Mouse (Mus musculus): ENCODE measurements around the gene Cyp2d11. TPM values are rescaled to one million over a fixed set of nuclear protein-coding genes. Genes with fewer than 3 reads are reported as not detected.

The Cyp2d11 gene
- polyA plus RNA-seq, 1 experiment from 2014 or later, result not detected

DNA sequence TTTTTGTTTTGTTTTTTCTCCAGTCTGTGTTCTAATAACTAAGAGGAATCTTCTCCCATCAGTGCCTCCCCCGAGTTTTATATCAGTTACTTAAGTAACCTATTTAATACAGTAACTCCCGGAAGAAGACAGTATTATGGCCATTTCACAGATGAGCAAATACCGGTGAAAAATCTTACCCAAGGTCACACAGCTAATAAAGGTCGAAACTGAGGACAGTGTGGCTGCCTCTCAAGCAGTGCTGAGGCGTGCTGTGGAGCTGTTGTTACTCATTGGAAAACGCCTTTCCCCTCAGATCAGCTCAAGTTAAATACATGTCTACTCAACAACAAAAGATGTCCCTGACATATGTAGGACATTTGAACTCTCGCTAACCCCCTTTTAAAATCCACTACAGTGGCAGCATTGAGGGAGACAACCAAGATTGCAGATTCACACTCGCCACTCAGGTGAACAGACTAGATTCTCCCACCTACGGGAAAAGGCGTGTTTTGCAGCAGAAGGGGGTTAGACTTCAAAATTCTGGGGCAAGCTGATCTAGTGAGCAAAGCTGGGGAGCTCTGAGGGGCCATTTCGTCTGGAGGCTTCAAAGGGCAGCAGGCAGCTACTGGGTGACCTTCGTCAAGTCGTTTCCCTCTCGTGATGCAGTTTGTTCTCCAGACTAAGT is 40.6 kb downstream of the Cyp2d11 start:
- Histone ChIP-seq H3K4me3 (ENCODE audit: low read depth, low read length) (peak overlapping the region; percentile 94), H3K27ac (ENCODE audit: low read depth, low read length) (no peak overlapping the region), H3K27me3 (ENCODE audit: control insufficient read depth, insufficient read depth, low read length) (no peaks in the 10 kb centered on the region), H3K36me3 (ENCODE audit: control insufficient read depth, insufficient read depth, low read length) (peaks cover 7% of the 10 kb centered on the region; the same call in 1 of the 2 replicates), H3K4me1 (replicated peaks; ENCODE audit: control insufficient read depth, insufficient read depth, low read length) (peaks cover 5% of the 10 kb centered on the region; the same call in 1 of the 2 replicates), H3K4me2 (ENCODE audit: low read depth, low read length, severe bottlenecking) (peak overlapping the region; percentile 81), H3K9ac (ENCODE audit: low read length) (peak overlapping the region; percentile 95), H3K9me3 (ENCODE audit: control insufficient read depth, low read length) (no peaks in the 10 kb centered on the region)
- no peak for ATAC-seq (replicated peaks; ENCODE audit: low FRiP score)
- 36% methylated on average over 14 of the region's 14 CpGs for WGBS
- no peak for DNase-seq (ENCODE audit: low spot score)

- Histone ChIP-seq H3K36me3 (ENCODE audit: control insufficient read depth, insufficient read depth, low read length) (peaks cover 7% of the 10 kb centered on the region; the same call in 1 of the 2 replicates), H3K27ac (ENCODE audit: low read depth, low read length) (no peak overlapping the region), H3K4me2 (ENCODE audit: low read depth, low read length, severe bottlenecking) (no peak overlapping the region), H3K4me1 (replicated peaks; ENCODE audit: control insufficient read depth, insufficient read depth, low read length) (peaks cover 13% of the 10 kb centered on the region), H3K9ac (ENCODE audit: low read length) (no peak overlapping the region), H3K9me3 (ENCODE audit: control insufficient read depth, low read length) (no peaks in the 10 kb centered on the region), H3K27me3 (ENCODE audit: control insufficient read depth, insufficient read depth, low read length) (no peaks in the 10 kb centered on the region), H3K4me3 (ENCODE audit: low read depth, low read length) (no peak overlapping the region)
- ATAC-seq (replicated peaks; ENCODE audit: low FRiP score) (no peak), DNase-seq (ENCODE audit: low spot score) (no peak)
- WGBS, result 93% methylated on average over 3 of the region's 3 CpGs
Measured at GRCm38 (mm10) chr15:82351480-82351879, 42.3 kb downstream of the Cyp2d11 start.

DNA sequence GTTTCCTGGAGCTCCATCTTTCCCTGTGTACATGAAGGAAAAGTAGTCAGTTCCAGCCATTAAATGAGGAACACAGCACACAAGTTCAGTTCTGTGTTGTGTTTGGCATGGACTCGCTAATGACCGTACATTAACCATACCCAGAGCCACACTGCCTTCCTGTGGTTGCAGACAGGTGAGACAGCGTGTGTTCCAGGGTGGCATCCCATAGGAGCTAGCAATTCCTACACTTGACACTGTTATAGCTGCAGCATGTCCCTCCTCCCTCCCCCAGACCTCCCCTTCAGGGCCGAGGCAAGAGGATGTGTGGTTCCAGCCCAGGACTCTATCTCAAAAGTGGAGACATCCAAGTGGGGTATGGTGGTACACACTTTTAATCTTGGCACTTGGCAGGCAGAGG is 43.5 kb downstream of the Cyp2d11 start:
- WGBS, result 94% methylated on average over 4 of the region's 4 CpGs
- Histone ChIP-seq H3K4me2 (ENCODE audit: low read depth, low read length, severe bottlenecking) (no peak overlapping the region), H3K9ac (ENCODE audit: low read length) (no peak overlapping the region), H3K36me3 (ENCODE audit: control insufficient read depth, insufficient read depth, low read length) (peaks cover 7% of the 10 kb centered on the region; the same call in 1 of the 2 replicates), H3K27me3 (ENCODE audit: control insufficient read depth, insufficient read depth, low read length) (no peaks in the 10 kb centered on the region), H3K4me1 (replicated peaks; ENCODE audit: control insufficient read depth, insufficient read depth, low read length) (peaks cover 13% of the 10 kb centered on the region), H3K9me3 (ENCODE audit: control insufficient read depth, low read length) (no peaks in the 10 kb centered on the region), H3K27ac (ENCODE audit: low read depth, low read length) (no peak overlapping the region), H3K4me3 (ENCODE audit: low read depth, low read length) (no peak overlapping the region)
- ATAC-seq (replicated peaks; ENCODE audit: low FRiP score) (no peak), DNase-seq (ENCODE audit: low spot score) (no peak)

GRCm38 (mm10) chr15:82348999-82349341 is 44.9 kb downstream of the Cyp2d11 start:
- H3K27me3 ChIP-seq (ENCODE audit: control insufficient read depth, insufficient read depth, low read length), result no peaks in the 10 kb centered on the region
- ATAC-seq (replicated peaks; ENCODE audit: low FRiP score), result no peak
- no peak overlapping the region for H3K4me3 ChIP-seq (ENCODE audit: low read depth, low read length)
- H3K27ac ChIP-seq (ENCODE audit: low read depth, low read length), result no peak overlapping the region
- H3K9ac ChIP-seq (ENCODE audit: low read length), result no peak overlapping the region
- no peaks in the 10 kb centered on the region for H3K9me3 ChIP-seq (ENCODE audit: control insufficient read depth, low read length)
- peaks cover 11% of the 10 kb centered on the region for H3K4me1 ChIP-seq (replicated peaks; ENCODE audit: control insufficient read depth, insufficient read depth, low read length)
- no peak for DNase-seq (ENCODE audit: low spot score)
- no peak overlapping the region for H3K4me2 ChIP-seq (ENCODE audit: low read depth, low read length, severe bottlenecking)
- WGBS, result 93% methylated on average over 2 of the region's 2 CpGs
- H3K36me3 ChIP-seq (ENCODE audit: control insufficient read depth, insufficient read depth, low read length), result peaks cover 7% of the 10 kb centered on the region; the same call in 1 of the 2 replicates

DNA sequence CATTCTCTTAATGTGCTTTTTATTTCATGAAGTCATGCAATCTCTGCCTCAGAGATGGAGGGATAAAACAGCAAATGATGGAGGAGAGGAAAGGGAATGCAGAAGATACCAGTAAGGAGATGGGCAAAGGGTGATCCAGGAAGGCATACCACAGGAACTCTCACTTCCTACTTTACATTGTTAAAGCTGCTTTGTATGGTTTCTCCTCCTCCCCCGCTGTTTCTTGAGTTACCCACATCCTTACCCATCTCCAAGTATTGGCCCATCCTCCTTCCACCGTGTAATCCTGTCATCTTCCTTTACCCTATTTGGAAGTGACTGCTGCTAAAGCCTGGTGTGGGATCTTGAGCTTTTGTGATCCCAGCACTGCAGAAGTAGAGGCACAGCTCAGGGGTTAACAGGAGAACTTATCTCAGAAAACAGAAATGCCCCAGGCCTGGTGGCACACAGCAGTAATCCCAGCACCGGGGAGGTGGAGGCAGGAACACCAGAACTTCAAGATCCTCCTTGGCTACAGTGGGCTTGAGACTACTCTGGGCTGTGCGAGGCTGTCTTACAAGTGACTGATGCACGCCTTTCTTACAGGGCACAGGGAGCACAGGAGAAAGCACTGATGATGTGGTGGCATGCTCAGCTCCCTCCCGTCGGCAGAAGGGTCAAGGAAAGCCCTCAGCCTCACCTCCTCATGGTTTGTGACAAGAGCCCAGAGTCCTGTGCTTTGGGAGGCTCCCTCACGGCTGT is 45.4 kb downstream of the Cyp2d11 start:
- H3K9me3 ChIP-seq (ENCODE audit: control insufficient read depth, low read length), result no peaks in the 10 kb centered on the region
- H3K4me1 ChIP-seq (replicated peaks; ENCODE audit: control insufficient read depth, insufficient read depth, low read length), result peaks cover 11% of the 10 kb centered on the region
- ATAC-seq (replicated peaks; ENCODE audit: low FRiP score), result no peak
- H3K27me3 ChIP-seq (ENCODE audit: control insufficient read depth, insufficient read depth, low read length), result no peaks in the 10 kb centered on the region
- no peak overlapping the region for H3K4me2 ChIP-seq (ENCODE audit: low read depth, low read length, severe bottlenecking)
- DNase-seq (ENCODE audit: low spot score), result no peak
- no peak overlapping the region for H3K9ac ChIP-seq (ENCODE audit: low read length)
- WGBS, result 88% methylated on average over 8 of the region's 8 CpGs
- H3K36me3 ChIP-seq (ENCODE audit: control insufficient read depth, insufficient read depth, low read length), result peaks cover 7% of the 10 kb centered on the region; the same call in 1 of the 2 replicates
- H3K4me3 ChIP-seq (ENCODE audit: low read depth, low read length), result no peak overlapping the region
- no peak overlapping the region for H3K27ac ChIP-seq (ENCODE audit: low read depth, low read length)

- WGBS, result 89% methylated on average over 12 of the region's 12 CpGs
Measured at GRCm38 (mm10) chr15:82347852-82348251, 46.0 kb downstream of the Cyp2d11 start.

DNA sequence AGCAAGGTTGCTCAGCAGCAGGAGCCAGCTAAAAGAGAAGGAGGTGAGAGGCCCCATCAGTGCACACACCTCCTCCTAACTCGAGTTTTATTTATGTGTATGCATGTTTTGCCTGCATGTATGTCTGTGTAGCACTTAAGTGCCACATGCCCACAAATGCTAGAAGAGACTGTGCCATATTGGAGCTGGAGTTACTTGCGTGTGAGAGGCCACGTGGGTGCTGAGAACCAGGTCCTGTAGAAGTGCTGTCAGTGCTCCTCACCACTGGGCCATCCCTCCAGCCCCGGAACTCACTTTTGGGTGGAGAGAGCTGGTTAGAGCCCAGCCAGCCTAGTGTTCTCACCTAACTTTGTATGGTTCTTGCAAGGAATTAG is 46.5 kb downstream of the Cyp2d11 start:
- Histone ChIP-seq H3K9me3 (ENCODE audit: control insufficient read depth, low read length) (no peaks in the 10 kb centered on the region), H3K4me1 (replicated peaks; ENCODE audit: control insufficient read depth, insufficient read depth, low read length) (peaks cover 8% of the 10 kb centered on the region), H3K36me3 (ENCODE audit: control insufficient read depth, insufficient read depth, low read length) (peaks cover 7% of the 10 kb centered on the region; the same call in 1 of the 2 replicates), H3K4me2 (ENCODE audit: low read depth, low read length, severe bottlenecking) (peak overlapping the region; percentile 86; the same call in 1 of the 2 replicates), H3K9ac (ENCODE audit: low read length) (no peak overlapping the region), H3K27ac (ENCODE audit: low read depth, low read length) (no peak overlapping the region), H3K4me3 (ENCODE audit: low read depth, low read length) (no peak overlapping the region), H3K27me3 (ENCODE audit: control insufficient read depth, insufficient read depth, low read length) (no peaks in the 10 kb centered on the region)
- DNase-seq (ENCODE audit: low spot score), result no peak
- WGBS, result 86% methylated on average over 4 of the region's 4 CpGs
- ATAC-seq (replicated peaks; ENCODE audit: low FRiP score), result no peak

More at GRCm38 (mm10) chr15:82347852-82348251, 46.0 kb downstream of the Cyp2d11 start:
- H3K4me3 ChIP-seq (ENCODE audit: low read depth, low read length), result no peak overlapping the region
- H3K36me3 ChIP-seq (ENCODE audit: control insufficient read depth, insufficient read depth, low read length), result peaks cover 7% of the 10 kb centered on the region; the same call in 1 of the 2 replicates
- H3K4me1 ChIP-seq (replicated peaks; ENCODE audit: control insufficient read depth, insufficient read depth, low read length), result peaks cover 8% of the 10 kb centered on the region
- H3K4me2 ChIP-seq (ENCODE audit: low read depth, low read length, severe bottlenecking), result no peak overlapping the region
- H3K9me3 ChIP-seq (ENCODE audit: control insufficient read depth, low read length), result no peaks in the 10 kb centered on the region
- DNase-seq (ENCODE audit: low spot score) (no peak), ATAC-seq (replicated peaks; ENCODE audit: low FRiP score) (no peak)
- no peak overlapping the region for H3K27ac ChIP-seq (ENCODE audit: low read depth, low read length)
- H3K27me3 ChIP-seq (ENCODE audit: control insufficient read depth, insufficient read depth, low read length), result no peaks in the 10 kb centered on the region
- H3K9ac ChIP-seq (ENCODE audit: low read length), result no peak overlapping the region

GRCm38 (mm10) chr15:82346580-82347302 is 47.1 kb downstream of the Cyp2d11 start:
- no peak for DNase-seq (ENCODE audit: low spot score)
- no peak overlapping the region for H3K27ac ChIP-seq (ENCODE audit: low read depth, low read length)
- ATAC-seq (replicated peaks; ENCODE audit: low FRiP score), result 0 out of 2 replicates have a peak, but pooled peaks have one; percentile 3
- WGBS, result 71% methylated on average over 14 of the region's 14 CpGs
- H3K9ac ChIP-seq (ENCODE audit: low read length), result peak overlapping the region; percentile 77
- peak overlapping the region; percentile 63 for H3K4me3 ChIP-seq (ENCODE audit: low read depth, low read length)
- H3K36me3 ChIP-seq (ENCODE audit: control insufficient read depth, insufficient read depth, low read length), result peaks cover 7% of the 10 kb centered on the region; the same call in 1 of the 2 replicates
- peak overlapping the region; percentile 86 for H3K4me2 ChIP-seq (ENCODE audit: low read depth, low read length, severe bottlenecking)
- no peaks in the 10 kb centered on the region for H3K9me3 ChIP-seq (ENCODE audit: control insufficient read depth, low read length)
- H3K4me1 ChIP-seq (replicated peaks; ENCODE audit: control insufficient read depth, insufficient read depth, low read length), result peaks cover 8% of the 10 kb centered on the region
- H3K27me3 ChIP-seq (ENCODE audit: control insufficient read depth, insufficient read depth, low read length), result no peaks in the 10 kb centered on the region
